Mouse (Mus musculus) forebrain, embryonic 16.5 days (tissue): Measurements from ENCODE around the gene Cpne4. TPM values are rescaled to one million over a fixed set of nuclear protein-coding genes. Genes with fewer than 3 reads are reported as not detected.

Source experiments
- ATAC-seq: fragments of 200-750 bp; cut with Nextera tagmentation; 2 replicates; pipeline ENCODE4 v1.8.0; 2017; ENCODE audit warnings: mild to moderate bottlenecking, moderate library complexity
- H3K27ac ChIP-seq: fragments of 300-500 bp; sonication (generic); 2 replicates; pipeline ENCODE4 v1.5.1; 2014; ENCODE audit warnings: low read length, control low read depth
- H3K27me3 ChIP-seq: fragments of 300-500 bp; sonication (generic); replicated peaks from 2 replicates; pipeline ENCODE4 v1.6.1; 2014; ENCODE audit warnings: low read length; ENCODE audit not compliant: control insufficient read depth, insufficient read depth
- H3K36me3 ChIP-seq: fragments of 300-500 bp; sonication (generic); 2 replicates; pipeline ENCODE4 v1.6.1; 2014; ENCODE audit not compliant: control insufficient read depth, insufficient read depth
- H3K4me1 ChIP-seq: fragments of 300-500 bp; sonication (generic); replicated peaks from 2 replicates; pipeline ENCODE4 v1.6.1; 2014; ENCODE audit warnings: low read length; ENCODE audit not compliant: control insufficient read depth, insufficient read depth
- H3K4me2 ChIP-seq: fragments of 300-500 bp; sonication (generic); 2 replicates; pipeline ENCODE4 v1.6.1; 2014; ENCODE audit warnings: mild to moderate bottlenecking, low read length, control low read depth
- H3K4me3 ChIP-seq: fragments of 300-500 bp; sonication (generic); replicated peaks from 2 replicates; pipeline ENCODE4 v1.5.1; 2014; ENCODE audit warnings: mild to moderate bottlenecking, low read length, control low read depth
- H3K9ac ChIP-seq: fragments of 300-500 bp; sonication (generic); replicated peaks from 2 replicates; pipeline ENCODE4 v1.6.1; 2014; ENCODE audit warnings: low read depth, low read length, control low read depth
- H3K9me3 ChIP-seq: fragments of 300-500 bp; sonication (generic); 2 replicates; pipeline ENCODE4 v1.6.1; 2016; ENCODE audit warnings: low read length; ENCODE audit not compliant: control insufficient read depth
- WGBS: fragments of 180-500 bp; shearing (Covaris S2); extraction: QIAGEN DNeasy Blood & Tissue Kit; methylation state at CpG from one replicate; pipeline ENCODE4 v1.1.7; 2014; 5-methylcytosine and 5-hydroxymethylcytosine counted together
- polyA plus RNA-seq: library from polyadenylated mRNA; unstranded; fragments of >200 nt; fragmentation: Nextera tagmentation; extraction: Ambion mirVana; gene quantifications from 2 replicates; pipeline ENCODE4 v1.2.1, GENCODE M21; 2015

Gene Cpne4
- polyA plus RNA-seq, 1 experiment from 2014 or later = 21.7 TPM

DNA sequence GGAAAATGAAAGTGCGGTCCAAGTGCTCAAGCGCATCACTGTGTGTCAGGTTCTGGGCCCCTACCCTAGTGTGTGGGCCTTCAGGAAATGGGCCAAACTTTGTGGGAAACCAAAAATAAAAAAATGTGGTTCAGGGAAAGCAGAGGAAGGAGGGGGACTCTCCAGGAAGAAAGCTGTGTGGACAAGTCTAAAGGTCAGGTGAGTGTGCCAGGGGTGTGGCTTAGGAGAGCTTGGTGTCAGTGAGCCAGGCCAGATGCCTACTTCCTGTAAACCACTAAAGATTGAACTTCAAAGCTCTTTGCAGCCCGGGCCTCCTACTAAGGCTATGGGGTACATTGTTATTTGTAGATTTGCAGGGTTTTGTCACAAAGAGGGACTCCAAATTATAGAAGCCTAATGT, 327.1 kb downstream of the Cpne4 start:
- Histone ChIP-seq H3K36me3 (no peaks in the 10 kb centered on the region), H3K4me2 (no peak overlapping the region), H3K27me3 (no peaks in the 10 kb centered on the region), H3K4me3 (no peak overlapping the region), H3K9ac (no peak overlapping the region), H3K9me3 (no peaks in the 10 kb centered on the region), H3K27ac (no peak overlapping the region), H3K4me1 (no peaks in the 10 kb centered on the region)
- 83% methylated on average over 3 of the region's 3 CpGs for WGBS
- no peak for ATAC-seq

DNA sequence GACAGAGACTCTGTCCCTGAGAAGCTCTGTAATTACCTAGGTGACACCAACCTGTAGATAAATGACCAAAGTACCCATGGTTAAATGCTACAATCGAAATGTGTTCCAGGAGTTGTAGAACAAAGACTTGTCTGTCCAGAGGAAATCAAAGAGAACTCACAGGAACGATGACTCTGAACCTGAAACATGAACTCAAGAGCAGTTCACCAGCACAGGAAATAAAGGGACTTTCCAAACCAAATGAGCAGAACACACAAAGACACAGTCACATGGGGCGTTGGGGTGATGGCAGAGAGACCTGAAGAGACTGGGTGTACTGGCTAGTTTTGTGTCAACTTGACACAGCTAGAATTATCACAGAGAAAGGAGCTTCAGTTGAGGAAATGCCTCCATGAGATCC, 329.9 kb downstream of the Cpne4 start:
- H3K4me1 ChIP-seq = no peaks in the 10 kb centered on the region
- ATAC-seq = no peak
- H3K4me2 ChIP-seq = no peak overlapping the region
- no peaks in the 10 kb centered on the region for H3K36me3 ChIP-seq
- no peak overlapping the region for H3K9ac ChIP-seq
- WGBS = 78% methylated on average over 3 of the region's 3 CpGs
- H3K27ac ChIP-seq = no peak overlapping the region
- H3K27me3 ChIP-seq = no peaks in the 10 kb centered on the region
- H3K9me3 ChIP-seq = no peaks in the 10 kb centered on the region
- no peak overlapping the region for H3K4me3 ChIP-seq

DNA sequence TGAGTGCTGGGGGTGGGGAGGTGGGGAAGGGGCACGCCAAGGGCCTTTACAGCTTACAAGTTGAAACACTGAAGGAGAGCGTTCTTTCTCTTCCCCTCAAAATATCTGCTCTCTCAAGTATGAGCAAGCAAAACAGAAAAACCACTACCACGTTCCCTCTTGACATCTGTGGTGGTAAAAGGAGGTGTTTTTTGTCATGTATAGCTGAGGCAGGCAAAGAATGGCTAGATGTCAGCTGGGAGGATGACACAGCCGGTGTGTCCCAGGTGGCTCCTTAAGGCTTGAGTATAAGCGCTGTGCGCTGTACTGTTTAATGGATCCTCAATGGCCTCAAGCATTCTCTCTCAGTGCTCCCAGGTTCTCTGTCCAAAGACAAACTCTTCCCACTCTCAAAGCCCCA, 331.5 kb downstream of the Cpne4 start:
- Histone ChIP-seq H3K36me3 (no peaks in the 10 kb centered on the region), H3K4me3 (no peak overlapping the region), H3K4me2 (no peak overlapping the region), H3K27ac (no peak overlapping the region), H3K27me3 (no peaks in the 10 kb centered on the region), H3K4me1 (no peaks in the 10 kb centered on the region), H3K9me3 (no peaks in the 10 kb centered on the region), H3K9ac (no peak overlapping the region)
- WGBS = 88% methylated on average over 6 of the region's 6 CpGs
- no peak for ATAC-seq

DNA sequence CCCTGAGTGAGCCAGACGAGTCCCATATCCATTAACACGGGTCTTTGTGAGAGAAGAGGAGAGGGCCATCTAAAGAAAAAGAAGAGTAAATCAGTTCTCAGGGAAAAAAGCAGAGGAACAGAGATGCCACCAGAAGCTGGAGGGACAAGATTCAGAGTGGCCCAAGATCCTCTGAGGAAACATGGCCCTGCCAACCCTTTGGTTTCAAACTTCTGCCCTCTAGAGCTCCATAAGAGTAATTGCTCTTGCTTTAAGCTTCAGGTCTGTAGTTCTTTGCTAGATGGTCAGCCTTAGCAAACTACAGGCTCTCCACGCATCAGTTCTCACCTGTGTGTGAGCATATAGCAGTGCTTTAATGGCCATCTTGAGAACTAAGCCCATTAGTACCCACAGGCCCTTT, 343.4 kb downstream of the Cpne4 start:
- 86% methylated on average over 3 of the region's 3 CpGs for WGBS
- H3K4me1 ChIP-seq = no peaks in the 10 kb centered on the region
- no peak overlapping the region for H3K9ac ChIP-seq
- no peak for ATAC-seq
- no peaks in the 10 kb centered on the region for H3K9me3 ChIP-seq
- no peaks in the 10 kb centered on the region for H3K27me3 ChIP-seq
- no peak overlapping the region for H3K4me2 ChIP-seq
- H3K4me3 ChIP-seq = no peak overlapping the region
- no peak overlapping the region for H3K27ac ChIP-seq
- H3K36me3 ChIP-seq = no peaks in the 10 kb centered on the region

DNA sequence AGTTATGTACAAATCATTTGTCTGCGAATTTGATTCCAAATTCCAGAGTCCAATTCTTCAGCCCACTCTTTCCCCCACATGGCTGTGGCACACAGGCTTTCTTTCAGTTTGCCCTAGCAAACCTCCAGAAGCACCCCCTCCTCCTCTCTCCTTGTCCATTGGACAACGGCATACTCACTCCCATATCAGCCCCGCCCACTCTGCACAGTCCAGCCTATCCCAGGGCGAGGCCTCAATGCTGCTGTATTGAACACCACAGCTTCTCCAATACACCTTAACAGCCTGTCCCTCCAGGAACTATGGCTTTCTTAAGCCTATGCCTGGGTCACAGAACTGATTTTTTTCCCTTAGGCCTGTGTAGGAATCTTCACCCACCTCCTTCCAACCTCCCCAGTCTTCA, 348.3 kb downstream of the Cpne4 start:
- no peaks in the 10 kb centered on the region for H3K36me3 ChIP-seq
- no peak overlapping the region for H3K4me3 ChIP-seq
- ATAC-seq = no peak
- H3K9me3 ChIP-seq = no peaks in the 10 kb centered on the region
- H3K27me3 ChIP-seq = no peaks in the 10 kb centered on the region
- no peak overlapping the region for H3K27ac ChIP-seq
- H3K4me2 ChIP-seq = no peak overlapping the region
- no peak overlapping the region for H3K9ac ChIP-seq
- 86% methylated on average over 4 of the region's 4 CpGs for WGBS
- no peaks in the 10 kb centered on the region for H3K4me1 ChIP-seq

DNA sequence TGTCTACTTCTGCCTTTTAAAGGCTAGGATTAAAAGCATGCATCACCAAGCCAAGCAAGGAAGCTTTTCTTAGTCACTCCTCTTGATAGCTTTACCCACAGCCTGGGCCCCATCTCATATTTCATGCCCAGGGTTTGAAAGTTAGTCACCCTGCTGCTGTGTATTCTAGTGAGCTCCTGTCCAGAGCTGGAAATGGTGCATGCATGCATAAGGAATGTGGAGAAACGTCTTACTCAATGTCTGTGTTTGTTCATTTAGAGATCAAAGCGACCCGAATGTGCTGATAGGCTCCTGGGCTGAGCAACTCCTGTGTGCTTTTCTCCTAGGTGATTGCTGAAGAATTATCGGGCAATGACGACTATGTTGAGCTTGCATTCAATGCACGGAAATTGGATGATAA, 354.0 kb downstream of the Cpne4 start:
- H3K36me3 ChIP-seq = no peaks in the 10 kb centered on the region
- H3K27me3 ChIP-seq = no peaks in the 10 kb centered on the region
- no peak overlapping the region for H3K4me2 ChIP-seq
- no peaks in the 10 kb centered on the region for H3K9me3 ChIP-seq
- no peak overlapping the region for H3K4me3 ChIP-seq
- no peaks in the 10 kb centered on the region for H3K4me1 ChIP-seq
- no peak overlapping the region for H3K9ac ChIP-seq
- 28% methylated on average over 6 of the region's 6 CpGs for WGBS
- ATAC-seq = no peak
- no peak overlapping the region for H3K27ac ChIP-seq

DNA sequence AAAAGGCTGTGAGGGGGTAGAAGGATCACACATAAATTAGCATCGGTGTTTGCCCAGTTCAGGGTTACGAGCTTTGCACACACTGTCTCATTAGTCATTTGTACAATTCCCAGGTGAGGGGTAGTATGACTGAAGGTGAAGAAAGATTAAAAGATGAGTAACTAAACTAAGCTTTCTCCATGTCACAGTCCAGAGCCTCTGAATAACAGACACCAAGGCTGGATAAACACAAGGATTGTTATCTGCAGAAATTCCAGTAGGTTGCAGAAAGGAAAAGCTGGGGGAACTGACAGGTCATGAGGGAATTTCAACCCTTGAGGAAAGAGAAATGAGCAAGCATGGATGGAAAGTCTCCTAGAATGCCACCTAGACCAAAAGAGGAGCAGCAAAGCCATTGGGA, 354.7 kb downstream of the Cpne4 start:
- no peak for ATAC-seq
- H3K27me3 ChIP-seq = no peaks in the 10 kb centered on the region
- H3K4me2 ChIP-seq = no peak overlapping the region
- H3K9ac ChIP-seq = no peak overlapping the region
- 74% methylated on average over 2 of the region's 2 CpGs for WGBS
- no peak overlapping the region for H3K4me3 ChIP-seq
- H3K36me3 ChIP-seq = no peaks in the 10 kb centered on the region
- H3K27ac ChIP-seq = no peak overlapping the region
- no peaks in the 10 kb centered on the region for H3K4me1 ChIP-seq
- no peaks in the 10 kb centered on the region for H3K9me3 ChIP-seq

DNA sequence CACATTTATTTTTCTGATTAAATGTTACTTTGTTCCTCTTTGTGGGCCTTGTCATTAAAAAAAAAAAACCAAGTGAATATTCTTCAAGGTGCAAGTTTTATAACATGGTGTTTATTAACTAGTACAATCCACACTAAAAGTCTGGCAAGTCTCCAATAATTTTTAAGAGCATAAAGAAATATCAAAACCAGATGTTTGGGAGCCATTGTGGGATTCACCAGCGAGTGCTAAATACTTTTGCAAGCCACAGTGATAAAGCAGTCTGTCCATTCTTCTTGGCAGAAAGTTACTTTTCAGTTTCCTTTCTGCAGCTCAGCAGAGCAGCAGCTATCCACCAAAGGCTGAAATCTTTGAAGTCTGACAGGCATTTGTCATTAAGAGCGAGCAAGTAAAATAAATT, 365.6 kb downstream of the Cpne4 start:
- Histone ChIP-seq H3K9ac (no peak overlapping the region), H3K36me3 (no peaks in the 10 kb centered on the region), H3K4me2 (no peak overlapping the region), H3K9me3 (no peaks in the 10 kb centered on the region), H3K4me1 (no peaks in the 10 kb centered on the region), H3K4me3 (no peak overlapping the region), H3K27me3 (no peaks in the 10 kb centered on the region), H3K27ac (no peak overlapping the region)
- 73% methylated on average over 2 of the region's 2 CpGs for WGBS
- ATAC-seq = no peak

DNA sequence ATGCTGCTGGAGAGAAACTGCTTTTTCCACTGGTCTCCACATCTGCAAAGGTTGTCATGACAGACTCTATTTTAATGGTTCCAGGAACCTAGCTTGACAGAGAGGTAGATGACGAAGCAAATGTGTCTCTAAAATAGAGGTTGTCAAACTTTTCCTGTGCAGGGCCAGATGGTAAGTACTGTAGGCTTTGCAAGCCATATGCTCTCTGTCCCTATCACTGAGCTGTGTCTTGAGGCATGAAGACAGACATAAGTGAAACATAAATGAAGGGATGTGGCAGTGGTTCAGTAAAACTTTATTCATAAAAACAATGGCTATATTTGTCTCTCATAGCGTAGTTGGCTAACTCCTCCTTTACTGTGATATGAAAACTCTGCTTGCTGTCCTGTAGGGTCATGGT, 366.2 kb downstream of the Cpne4 start:
- H3K9ac ChIP-seq = no peak overlapping the region
- no peak overlapping the region for H3K27ac ChIP-seq
- no peaks in the 10 kb centered on the region for H3K36me3 ChIP-seq
- ATAC-seq = no peak
- no peak overlapping the region for H3K4me3 ChIP-seq
- H3K27me3 ChIP-seq = no peaks in the 10 kb centered on the region
- no peaks in the 10 kb centered on the region for H3K4me1 ChIP-seq
- H3K4me2 ChIP-seq = no peak overlapping the region
- WGBS = 61% methylated on average over 2 of the region's 2 CpGs
- H3K9me3 ChIP-seq = no peaks in the 10 kb centered on the region

DNA sequence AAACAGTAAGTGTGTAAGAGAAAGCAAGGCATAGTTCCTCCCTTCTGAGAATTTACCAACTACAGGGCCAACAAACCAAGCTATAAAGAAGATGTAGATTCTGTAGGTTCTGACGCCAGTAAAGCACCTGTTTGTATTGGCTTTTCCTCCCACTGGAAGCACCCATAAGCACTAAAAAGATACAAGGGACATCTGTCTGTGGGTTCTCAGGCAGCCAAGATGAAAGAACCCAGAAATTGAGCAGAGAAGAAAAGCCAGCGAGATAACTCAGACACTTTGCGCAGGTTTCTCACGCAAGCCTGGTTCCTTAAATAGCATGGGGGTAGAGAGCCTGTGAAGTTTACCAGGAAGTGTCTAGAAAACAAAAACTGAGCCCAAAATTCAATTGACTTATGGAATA, 374.1 kb downstream of the Cpne4 start:
- H3K27ac ChIP-seq = no peak overlapping the region
- 83% methylated on average over 4 of the region's 4 CpGs for WGBS
- no peaks in the 10 kb centered on the region for H3K4me1 ChIP-seq
- no peak overlapping the region for H3K4me2 ChIP-seq
- no peak for ATAC-seq
- no peak overlapping the region for H3K4me3 ChIP-seq
- H3K9ac ChIP-seq = no peak overlapping the region
- no peaks in the 10 kb centered on the region for H3K27me3 ChIP-seq
- H3K9me3 ChIP-seq = no peaks in the 10 kb centered on the region
- H3K36me3 ChIP-seq = no peaks in the 10 kb centered on the region
